Mouse (Mus musculus): Measurements from ENCODE around the gene Zwint. TPM values are rescaled to one million over a fixed set of nuclear protein-coding genes. Genes with fewer than 3 reads are reported as not detected.
A peak's percentile ranks its signal among the peaks of the same experiment; 100 is the strongest.

Gene Zwint
- total and polyA plus RNA-seq, 2 experiments from 2014 or later: 144 to 165 TPM

DNA sequence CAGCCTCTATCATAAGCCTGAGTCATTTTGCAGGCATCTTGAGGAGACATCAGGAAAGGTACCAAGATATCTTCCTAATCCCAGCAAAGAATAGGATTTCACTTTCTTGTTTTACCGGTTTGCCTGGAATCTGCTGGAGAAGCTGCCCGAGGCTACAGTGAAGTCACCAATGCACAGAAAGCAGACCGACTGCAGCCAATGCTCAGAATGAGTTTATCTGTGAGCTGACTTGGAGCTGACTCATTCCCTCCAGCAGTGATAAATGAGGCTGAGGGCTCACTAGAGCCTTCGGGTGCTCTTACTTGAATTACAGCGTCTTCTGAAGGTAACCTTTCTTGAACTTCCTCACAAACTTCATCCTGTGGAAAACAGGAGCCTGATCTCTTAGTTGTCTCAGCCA, 20.5 kb upstream of the Zwint start:
- Histone ChIP-seq H3K9ac (replicated peaks; ENCODE audit: low read depth, low read length) (no peak overlapping the region), H3K4me3 (ENCODE audit: low read depth, low read length) (no peak overlapping the region), H3K27me3 (ENCODE audit: control insufficient read depth, insufficient read depth, low read length) (no peaks in the 10 kb centered on the region), H3K4me2 (ENCODE audit: low read depth, low read length) (no peak overlapping the region), H3K9me3 (replicated peaks; ENCODE audit: control insufficient read depth, low read length) (no peaks in the 10 kb centered on the region), H3K4me1 (ENCODE audit: control insufficient read depth, insufficient read depth) (no peaks in the 10 kb centered on the region), H3K36me3 (replicated peaks; ENCODE audit: control insufficient read depth, insufficient read depth, low read length) (no peaks in the 10 kb centered on the region), H3K27ac (ENCODE audit: low read depth) (no peak overlapping the region)
- ATAC-seq (ENCODE audit: insufficient read depth, low read depth): no peak
- 18% methylated on average over 5 of the region's 5 CpGs for whole genome bisulfite sequencing
- TF ChIP-seq CTCF (IDR thresholded peaks at IDR 0.05; ENCODE audit: low read depth) (no peak), EP300 (IDR thresholded peaks at IDR 0.05; ENCODE audit: low read depth) (no peak)
- DNase-seq (ENCODE audit: low spot score): no peak

DNA sequence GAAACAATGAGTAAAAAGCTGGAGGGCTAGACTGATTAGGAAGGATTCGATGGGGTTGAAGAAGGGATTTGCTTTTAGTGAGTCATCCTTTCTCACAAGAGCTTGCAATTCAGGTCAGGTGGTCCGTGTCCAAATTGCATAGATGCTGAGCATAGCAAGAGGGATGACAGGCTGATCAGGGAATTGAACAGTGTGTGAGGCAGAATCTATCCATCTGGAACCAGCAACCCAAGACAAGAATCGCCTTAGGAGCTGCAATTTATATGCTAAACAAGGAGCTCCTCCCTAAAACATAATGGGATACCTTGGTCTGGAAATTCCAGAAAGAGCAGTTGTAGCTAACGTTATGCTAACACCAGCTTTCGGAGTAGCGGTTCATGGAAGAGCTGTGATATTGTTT, 3.8 kb upstream of the Zwint start:
- TF ChIP-seq EP300 (IDR thresholded peaks at IDR 0.05; ENCODE audit: low read depth): no peak
- TF ChIP-seq CTCF (IDR thresholded peaks at IDR 0.05; ENCODE audit: low read depth): no peak
- no peak for ATAC-seq (ENCODE audit: insufficient read depth, low read depth)
- 58% methylated on average over 6 of the region's 6 CpGs for WGBS

DNA sequence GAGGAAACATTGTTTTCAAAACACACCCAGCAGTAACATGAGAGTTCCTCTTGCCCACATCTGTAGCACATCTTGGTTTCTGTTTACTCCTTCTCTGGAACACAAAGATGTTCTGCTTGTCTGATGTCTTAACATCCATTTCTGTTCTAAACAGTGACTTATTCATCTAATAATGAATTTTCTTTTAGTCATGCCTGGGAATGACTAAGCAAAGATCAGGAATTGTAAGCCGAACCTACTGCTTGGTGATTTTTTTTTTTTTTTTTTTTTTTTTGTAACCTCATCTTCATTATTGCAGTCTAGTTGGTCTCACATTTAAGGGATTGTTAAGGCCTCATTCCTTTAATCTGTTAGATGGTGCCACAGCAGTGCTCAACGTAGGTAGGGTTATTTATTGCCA, 848 bp upstream of the Zwint start:
- H3K4me1 ChIP-seq (ENCODE audit: control insufficient read depth, insufficient read depth): peaks cover 10% of the 10 kb centered on the region
- no peak overlapping the region for H3K9ac ChIP-seq (replicated peaks; ENCODE audit: low read depth, low read length)
- H3K4me3 ChIP-seq (ENCODE audit: low read depth, low read length): no peak overlapping the region
- TF ChIP-seq CTCF (IDR thresholded peaks at IDR 0.05; ENCODE audit: low read depth): no peak
- no peak for TF ChIP-seq EP300 (IDR thresholded peaks at IDR 0.05; ENCODE audit: low read depth)
- no peaks in the 10 kb centered on the region for H3K27me3 ChIP-seq (ENCODE audit: control insufficient read depth, insufficient read depth, low read length)
- ATAC-seq (ENCODE audit: insufficient read depth, low read depth) (no peak), DNase-seq (ENCODE audit: low spot score) (no peak)
- peak overlapping the region; percentile 61; the same call in 1 of the 2 replicates for H3K4me2 ChIP-seq (ENCODE audit: low read depth, low read length)
- H3K27ac ChIP-seq (ENCODE audit: low read depth): peak overlapping the region; percentile 85; the same call in 1 of the 2 replicates
- WGBS: 79% methylated on average over 2 of the region's 2 CpGs
- no peaks in the 10 kb centered on the region for H3K9me3 ChIP-seq (replicated peaks; ENCODE audit: control insufficient read depth, low read length)
- peaks cover 29% of the 10 kb centered on the region for H3K36me3 ChIP-seq (replicated peaks; ENCODE audit: control insufficient read depth, insufficient read depth, low read length)

More for the DNA sequence above, 3.8 kb upstream of the Zwint start:
- Histone ChIP-seq H3K27me3 (ENCODE audit: control insufficient read depth, insufficient read depth, low read length) (no peaks in the 10 kb centered on the region), H3K9me3 (replicated peaks; ENCODE audit: control insufficient read depth, low read length) (no peaks in the 10 kb centered on the region), H3K36me3 (replicated peaks; ENCODE audit: control insufficient read depth, insufficient read depth, low read length) (0 out of 2 replicates have a peak, but pooled peaks cover 1% of the 10 kb centered on the region), H3K9ac (replicated peaks; ENCODE audit: low read depth, low read length) (no peak overlapping the region), H3K4me3 (ENCODE audit: low read depth, low read length) (no peak overlapping the region), H3K4me2 (ENCODE audit: low read depth, low read length) (no peak overlapping the region), H3K4me1 (ENCODE audit: control insufficient read depth, insufficient read depth) (peaks cover 7% of the 10 kb centered on the region), H3K27ac (ENCODE audit: low read depth) (no peak overlapping the region)
- DNase-seq (ENCODE audit: low spot score): no peak

DNA sequence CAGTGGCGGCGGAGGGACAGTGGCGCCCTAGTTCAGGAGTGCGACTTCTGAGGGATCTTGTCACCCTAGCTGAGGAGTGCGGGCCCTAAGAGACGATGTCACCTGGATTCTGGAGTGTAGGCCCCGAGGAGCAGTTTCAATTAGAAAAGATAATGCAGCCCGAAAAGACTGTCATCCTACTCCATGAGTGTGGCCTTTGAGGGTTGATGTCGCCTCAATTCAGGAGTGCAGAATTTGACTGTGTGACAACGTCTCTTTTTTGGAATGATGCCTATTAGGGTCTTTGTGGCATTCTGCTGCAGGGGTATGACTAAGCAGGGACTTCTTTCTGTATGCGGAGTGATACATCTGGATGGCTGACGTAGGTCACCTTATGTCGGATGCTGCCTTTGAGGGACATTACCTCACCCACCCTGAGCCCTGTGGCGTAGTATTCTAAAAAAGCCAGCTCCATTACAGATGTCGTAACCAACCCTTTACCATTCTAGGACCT, 418 bp downstream of the Zwint start:
- H3K36me3 ChIP-seq (replicated peaks; ENCODE audit: control insufficient read depth, insufficient read depth, low read length): peaks cover 40% of the 10 kb centered on the region
- peaks cover 10% of the 10 kb centered on the region for H3K4me1 ChIP-seq (ENCODE audit: control insufficient read depth, insufficient read depth)
- no peaks in the 10 kb centered on the region for H3K9me3 ChIP-seq (replicated peaks; ENCODE audit: control insufficient read depth, low read length)
- peak overlapping the region; percentile 81 for H3K9ac ChIP-seq (replicated peaks; ENCODE audit: low read depth, low read length)
- H3K27ac ChIP-seq (ENCODE audit: low read depth): peak overlapping the region; percentile 94
- no peaks in the 10 kb centered on the region for H3K27me3 ChIP-seq (ENCODE audit: control insufficient read depth, insufficient read depth, low read length)
- peak overlapping the region; percentile 86 for H3K4me3 ChIP-seq (ENCODE audit: low read depth, low read length)
- H3K4me2 ChIP-seq (ENCODE audit: low read depth, low read length): peak overlapping the region; percentile 74
- TF ChIP-seq EP300 (IDR thresholded peaks at IDR 0.05; ENCODE audit: low read depth): no peak
- no peak for TF ChIP-seq CTCF (IDR thresholded peaks at IDR 0.05; ENCODE audit: low read depth)
- under 1% methylated on average over 15 of the region's 15 CpGs for WGBS
- peak; percentile 65 for DNase-seq (ENCODE audit: low spot score)
- ATAC-seq (ENCODE audit: insufficient read depth, low read depth): peak; percentile 55

DNA sequence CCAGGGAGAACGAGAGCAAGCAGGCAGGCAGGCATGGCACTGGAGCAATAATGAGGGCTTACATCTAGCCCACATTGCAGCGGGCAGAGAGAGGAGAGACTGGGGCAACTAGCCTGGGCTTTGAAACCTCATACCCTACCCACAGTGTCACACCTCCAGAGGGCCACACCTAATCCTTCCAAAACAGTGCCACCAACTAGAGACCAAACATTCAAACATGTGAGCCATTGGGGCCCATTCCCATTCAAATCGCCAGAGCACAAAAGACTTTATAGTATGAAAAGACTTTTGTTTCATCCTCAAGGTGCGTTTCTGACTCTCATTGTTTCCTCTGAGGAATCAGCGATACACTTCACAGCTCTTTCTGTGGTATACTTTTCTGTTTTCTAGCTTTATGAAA, 4.6 kb downstream of the Zwint start:
- DNase-seq (ENCODE audit: low spot score) (no peak), ATAC-seq (ENCODE audit: insufficient read depth, low read depth) (no peak)
- H3K27me3 ChIP-seq (ENCODE audit: control insufficient read depth, insufficient read depth, low read length): no peaks in the 10 kb centered on the region
- WGBS: 94% methylated on average over 5 of the region's 5 CpGs
- no peak overlapping the region for H3K4me2 ChIP-seq (ENCODE audit: low read depth, low read length)
- H3K36me3 ChIP-seq (replicated peaks; ENCODE audit: control insufficient read depth, insufficient read depth, low read length): peaks cover 64% of the 10 kb centered on the region
- no peaks in the 10 kb centered on the region for H3K9me3 ChIP-seq (replicated peaks; ENCODE audit: control insufficient read depth, low read length)
- H3K4me1 ChIP-seq (ENCODE audit: control insufficient read depth, insufficient read depth): peaks cover 10% of the 10 kb centered on the region
- TF ChIP-seq CTCF (IDR thresholded peaks at IDR 0.05; ENCODE audit: low read depth) (no peak), EP300 (IDR thresholded peaks at IDR 0.05; ENCODE audit: low read depth) (no peak)
- no peak overlapping the region for H3K4me3 ChIP-seq (ENCODE audit: low read depth, low read length)
- no peak overlapping the region for H3K9ac ChIP-seq (replicated peaks; ENCODE audit: low read depth, low read length)
- no peak overlapping the region for H3K27ac ChIP-seq (ENCODE audit: low read depth)

DNA sequence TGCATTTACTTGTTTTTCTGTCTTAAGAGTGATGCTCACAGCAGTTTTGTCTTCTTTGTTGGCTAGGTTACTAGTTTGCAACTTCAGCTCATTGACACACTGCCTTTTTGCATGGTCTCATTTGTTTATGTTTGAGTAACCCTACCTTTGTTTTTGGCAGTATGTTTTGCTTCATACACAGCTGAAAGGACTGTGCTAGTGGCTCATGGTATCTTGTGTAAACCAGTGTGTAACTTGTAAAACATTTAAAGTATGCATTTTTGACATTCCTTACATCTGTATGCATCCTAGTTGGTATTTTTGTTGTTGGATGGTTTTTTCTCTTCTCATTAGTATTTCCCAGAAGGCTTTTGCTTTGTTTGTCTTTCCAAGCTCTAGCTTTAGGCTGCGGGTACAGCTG, 5.7 kb downstream of the Zwint start:
- Histone ChIP-seq H3K4me3 (ENCODE audit: low read depth, low read length) (no peak overlapping the region), H3K9ac (replicated peaks; ENCODE audit: low read depth, low read length) (no peak overlapping the region), H3K27ac (ENCODE audit: low read depth) (no peak overlapping the region), H3K36me3 (replicated peaks; ENCODE audit: control insufficient read depth, insufficient read depth, low read length) (peaks cover 69% of the 10 kb centered on the region), H3K9me3 (replicated peaks; ENCODE audit: control insufficient read depth, low read length) (no peaks in the 10 kb centered on the region), H3K4me2 (ENCODE audit: low read depth, low read length) (no peak overlapping the region), H3K4me1 (ENCODE audit: control insufficient read depth, insufficient read depth) (peaks cover 8% of the 10 kb centered on the region), H3K27me3 (ENCODE audit: control insufficient read depth, insufficient read depth, low read length) (no peaks in the 10 kb centered on the region)
- ATAC-seq (ENCODE audit: insufficient read depth, low read depth) (no peak), DNase-seq (ENCODE audit: low spot score) (no peak)
- TF ChIP-seq EP300 (IDR thresholded peaks at IDR 0.05; ENCODE audit: low read depth): no peak
- no peak for TF ChIP-seq CTCF (IDR thresholded peaks at IDR 0.05; ENCODE audit: low read depth)
- 80% methylated on average over 1 of the region's 1 CpGs for WGBS
